Mouse (Mus musculus) adrenal gland, postnatal 4 days (tissue): Measurements from ENCODE around the gene Xlr5a. TPM values are rescaled to one million over a fixed set of nuclear protein-coding genes. Genes with fewer than 3 reads are reported as not detected.
"Not testable (repeated sequence)": the region's sequence is repeated elsewhere in the genome, so short reads cannot be mapped to it uniquely, and the experiment has no call there.

Experiments
- DNase-seq, 2 experiments: peaks; one replicate each; pipeline ENCODE4 v3.0.0; 2021 to 2022; ENCODE audit warnings: low spot score in 2 of 2, mixed read lengths in 2 of 2
- total RNA-seq, 2 experiments: library from RNA; stranded (reverse); gene quantifications; 2 replicates each; pipeline ENCODE4 v1.2.3; 2021

Gene Xlr5a
- total RNA-seq, 2 experiments from 2014 or later, result not detected

DNA sequence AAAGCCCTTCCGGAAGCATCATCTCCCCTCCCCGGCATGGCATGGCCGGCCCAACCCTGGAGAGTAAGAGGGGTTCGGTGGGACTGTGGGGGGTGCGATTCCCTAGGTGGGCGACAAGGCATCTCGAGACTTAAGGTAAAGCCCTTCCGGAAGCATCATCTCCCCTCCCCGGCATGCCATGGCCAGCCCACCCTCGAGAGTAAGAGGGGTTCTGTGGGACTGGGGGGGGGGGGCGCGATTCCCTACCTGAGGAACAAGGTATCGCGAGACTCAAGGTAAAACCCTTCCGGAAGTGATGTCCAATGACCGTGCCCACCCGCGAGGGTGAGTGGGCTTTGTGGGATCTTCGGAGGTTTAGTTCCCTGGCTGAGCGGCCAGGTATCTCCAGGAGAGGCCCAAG, 144.3 kb downstream of the Xlr5a start, which contains the start of gene Xlr5b:
Gene Xlr5b (plus strand): TSS at position 301 of the 400 bp plus-strand sequence.
- DNase-seq, result not testable (repeated sequence)

DNA sequence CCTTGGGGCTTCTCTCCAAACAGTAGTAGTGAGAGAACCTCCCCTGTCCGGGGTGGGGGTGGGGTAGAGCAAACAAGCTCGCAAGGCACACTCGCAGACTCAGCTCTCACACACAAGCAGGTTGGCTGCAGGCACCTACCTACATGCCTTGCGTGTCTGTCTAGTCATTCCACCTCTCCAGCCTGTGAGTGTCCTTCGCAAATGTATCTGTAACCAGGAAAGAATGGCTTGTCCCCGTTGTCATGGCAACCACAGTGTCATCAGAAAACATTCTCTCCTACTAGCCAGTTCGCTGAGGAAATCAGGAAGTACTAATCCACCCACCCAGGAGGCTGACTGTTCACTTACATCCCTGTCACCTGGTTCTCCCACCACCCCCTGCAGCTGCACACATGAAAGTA, 149.6 kb downstream of the Xlr5a start:
- not testable (repeated sequence) for DNase-seq

DNA sequence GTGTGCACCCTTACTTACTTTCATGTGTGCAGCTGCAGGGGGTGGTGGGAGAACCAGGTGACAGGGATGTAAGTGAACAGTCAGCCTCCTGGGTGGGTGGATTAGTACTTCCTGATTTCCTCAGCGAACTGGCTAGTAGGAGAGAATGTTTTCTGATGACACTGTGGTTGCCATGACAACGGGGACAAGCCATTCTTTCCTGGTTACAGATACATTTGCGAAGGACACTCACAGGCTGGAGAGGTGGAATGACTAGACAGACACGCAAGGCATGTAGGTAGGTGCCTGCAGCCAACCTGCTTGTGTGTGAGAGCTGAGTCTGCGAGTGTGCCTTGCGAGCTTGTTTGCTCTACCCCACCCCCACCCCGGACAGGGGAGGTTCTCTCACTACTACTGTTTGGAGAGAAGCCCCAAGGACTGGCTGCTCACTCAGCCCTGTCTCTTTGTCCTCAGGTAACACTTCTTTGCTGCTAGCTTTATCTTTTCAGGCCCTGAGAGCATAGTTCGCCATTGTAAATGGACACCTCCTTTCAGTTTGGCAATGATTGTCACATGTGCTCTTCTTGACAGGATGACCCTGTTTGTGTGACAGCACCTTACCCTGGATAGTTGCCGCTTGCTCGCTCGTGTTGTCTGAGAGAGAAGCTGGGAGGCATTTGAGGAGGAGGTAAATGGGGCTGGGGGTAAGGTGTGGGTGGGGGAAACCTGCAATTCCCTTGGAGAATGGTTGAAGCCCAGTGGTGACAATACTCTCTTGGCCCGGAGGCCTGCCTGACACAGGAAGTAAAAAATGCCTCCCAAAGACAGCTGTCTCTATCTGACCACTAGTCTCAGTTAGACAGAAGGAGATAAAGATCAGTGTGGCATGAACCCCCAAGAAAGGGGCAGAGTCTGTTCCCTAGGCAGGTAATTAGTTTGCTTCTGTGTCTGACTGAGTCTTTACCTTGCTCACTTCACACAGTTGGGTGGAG, 169.6 kb downstream of the Xlr5a start:
- not testable (repeated sequence) for DNase-seq

DNA sequence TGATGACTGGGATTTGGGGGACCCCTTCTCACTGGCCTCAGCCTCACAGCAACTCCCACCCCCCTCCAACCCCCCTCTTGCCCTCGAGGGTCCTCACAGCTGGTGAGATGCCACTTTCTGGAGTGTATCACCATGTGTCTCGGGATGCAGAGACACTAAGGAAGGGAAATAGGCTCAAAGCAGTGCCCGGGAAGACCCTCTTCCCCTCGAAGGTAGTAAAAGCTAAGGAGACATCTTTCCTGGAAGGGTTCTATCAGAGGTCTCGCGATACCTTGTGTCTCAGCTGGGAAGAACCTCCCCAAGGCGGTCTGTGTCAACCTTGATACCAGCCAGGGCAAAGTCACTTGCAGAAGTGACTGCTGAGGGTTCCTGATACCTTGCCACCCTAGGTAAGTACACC, 176.0 kb downstream of the Xlr5a start, which contains the start of gene Gm14685:
Gene Gm14685 (plus strand): TSS at position 301 of the 400 bp plus-strand sequence.
- DNase-seq, result not testable (repeated sequence)

DNA sequence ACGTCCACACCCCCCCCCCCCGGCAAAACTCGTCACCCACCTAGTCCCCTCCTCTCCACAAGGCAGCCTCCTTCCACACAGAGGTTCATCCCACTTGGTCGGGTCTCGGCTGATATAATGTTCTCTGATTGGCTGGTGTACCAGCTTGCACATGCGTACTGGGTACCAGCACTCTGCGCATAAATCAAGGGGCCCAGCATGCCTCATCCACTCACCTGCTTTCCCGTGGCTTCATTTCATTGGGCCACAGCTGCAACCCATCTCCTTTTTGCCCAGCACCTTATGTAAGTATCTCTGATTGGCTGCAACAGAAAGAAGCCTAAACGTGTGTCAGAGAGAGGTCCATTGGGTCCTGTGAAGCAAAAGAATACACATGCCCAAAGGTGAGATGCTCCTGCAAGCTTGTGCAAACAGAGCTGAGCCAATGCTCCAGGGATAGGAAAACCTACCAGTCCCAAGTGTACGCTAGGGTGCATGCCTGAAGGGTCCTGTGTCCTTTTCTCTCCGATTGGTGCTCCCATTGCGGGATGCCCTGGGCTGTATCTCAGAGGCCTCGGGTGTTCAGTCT, 195.8 kb downstream of the Xlr5a start, which contains the start of gene Xlr3a:
Gene Xlr3a (minus strand): TSS at position 155 of the 568 bp plus-strand sequence.
- not testable (repeated sequence) for DNase-seq

DNA sequence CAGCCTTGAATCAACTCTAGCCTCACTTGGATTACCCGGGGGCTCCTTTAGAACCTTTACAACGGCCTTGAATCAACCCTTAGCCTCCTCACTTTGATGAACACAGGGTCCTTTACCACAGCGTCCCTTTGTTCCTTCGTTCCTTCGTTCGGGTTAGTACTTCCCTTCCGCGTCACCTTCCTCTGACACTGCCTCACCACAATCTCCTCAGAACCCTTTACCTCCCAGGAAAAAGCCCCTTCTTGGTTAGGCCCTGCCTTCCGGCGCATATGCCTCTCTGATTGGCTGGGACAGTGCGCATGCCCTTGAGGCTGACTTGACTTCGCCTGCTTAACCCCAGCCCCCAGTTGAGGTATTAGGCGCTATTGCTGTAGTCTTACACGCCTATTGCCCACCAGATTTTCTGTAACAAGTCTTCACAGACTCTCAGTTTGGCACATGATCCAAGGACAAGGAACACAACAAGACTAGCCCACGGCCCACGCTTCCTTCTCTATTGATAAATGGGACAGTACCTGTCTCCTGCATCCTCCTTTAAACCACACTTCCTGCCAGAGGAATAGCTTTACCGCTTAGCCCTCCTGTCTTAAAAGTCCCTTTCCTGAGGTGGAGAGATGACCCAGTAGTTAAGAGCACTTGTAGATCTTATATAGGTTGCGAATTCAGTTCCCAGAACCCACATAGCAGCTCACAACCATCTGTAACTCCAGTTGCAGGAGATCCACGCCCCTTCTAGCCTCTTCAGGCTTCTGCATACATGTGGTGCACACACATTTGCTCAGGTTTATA, 210.3 kb downstream of the Xlr5a start, which contains the start of gene Xlr4a:
Gene Xlr4a (minus strand): TSS at position 212 of the 789 bp plus-strand sequence.
- not testable (repeated sequence) for DNase-seq

DNA sequence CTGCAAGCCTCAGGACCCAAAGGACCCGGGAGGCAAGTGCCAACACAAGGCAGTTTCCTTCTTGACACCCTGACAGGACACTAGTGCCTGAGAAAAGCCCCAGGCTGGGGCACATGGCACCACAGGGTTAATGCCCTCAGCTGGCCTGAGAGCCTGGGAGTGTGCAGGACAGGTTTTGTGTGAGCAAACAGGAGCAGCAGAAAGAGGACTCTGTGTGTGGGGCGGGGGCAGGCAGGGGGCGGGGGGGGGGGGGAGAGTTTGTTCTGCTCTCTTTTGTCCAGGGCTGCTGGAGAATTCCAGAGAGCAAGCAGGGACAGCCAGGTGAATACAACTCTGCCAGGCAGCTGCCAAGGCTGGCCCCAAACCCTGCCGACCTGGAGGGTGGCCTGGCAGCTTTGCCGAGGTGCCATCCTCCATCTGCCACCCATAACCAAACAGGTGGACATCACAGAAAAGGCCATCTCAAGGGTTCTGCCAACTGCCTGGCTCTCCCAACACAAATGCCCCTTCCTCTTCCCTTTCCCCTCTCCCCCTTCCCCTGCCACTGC, 225.9 kb downstream of the Xlr5a start:
- not testable (repeated sequence) for DNase-seq

DNA sequence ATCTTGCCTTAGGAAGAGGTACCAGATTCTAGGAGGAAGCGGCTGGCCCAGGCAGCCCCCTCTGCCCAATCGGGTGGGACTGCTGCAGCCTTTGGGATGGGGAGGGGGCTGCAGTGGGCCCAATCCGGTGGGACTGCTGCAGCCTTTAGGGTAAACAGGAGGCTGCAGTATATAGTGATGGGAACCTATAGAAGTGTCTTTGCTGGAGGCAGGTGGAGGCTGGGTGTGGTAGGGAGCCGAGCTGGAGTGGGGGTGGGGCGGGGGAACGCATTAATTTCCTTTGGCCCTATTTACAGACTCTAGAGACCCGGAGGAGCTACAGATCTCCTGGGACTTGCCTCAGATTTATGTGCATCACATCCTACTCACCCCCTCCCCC, 228.4 kb downstream of the Xlr5a start, which contains the start of gene Pnma3:
Gene Pnma3 (plus strand): TSS at position 373 of the 379 bp plus-strand sequence.
- no peak for DNase-seq

DNA sequence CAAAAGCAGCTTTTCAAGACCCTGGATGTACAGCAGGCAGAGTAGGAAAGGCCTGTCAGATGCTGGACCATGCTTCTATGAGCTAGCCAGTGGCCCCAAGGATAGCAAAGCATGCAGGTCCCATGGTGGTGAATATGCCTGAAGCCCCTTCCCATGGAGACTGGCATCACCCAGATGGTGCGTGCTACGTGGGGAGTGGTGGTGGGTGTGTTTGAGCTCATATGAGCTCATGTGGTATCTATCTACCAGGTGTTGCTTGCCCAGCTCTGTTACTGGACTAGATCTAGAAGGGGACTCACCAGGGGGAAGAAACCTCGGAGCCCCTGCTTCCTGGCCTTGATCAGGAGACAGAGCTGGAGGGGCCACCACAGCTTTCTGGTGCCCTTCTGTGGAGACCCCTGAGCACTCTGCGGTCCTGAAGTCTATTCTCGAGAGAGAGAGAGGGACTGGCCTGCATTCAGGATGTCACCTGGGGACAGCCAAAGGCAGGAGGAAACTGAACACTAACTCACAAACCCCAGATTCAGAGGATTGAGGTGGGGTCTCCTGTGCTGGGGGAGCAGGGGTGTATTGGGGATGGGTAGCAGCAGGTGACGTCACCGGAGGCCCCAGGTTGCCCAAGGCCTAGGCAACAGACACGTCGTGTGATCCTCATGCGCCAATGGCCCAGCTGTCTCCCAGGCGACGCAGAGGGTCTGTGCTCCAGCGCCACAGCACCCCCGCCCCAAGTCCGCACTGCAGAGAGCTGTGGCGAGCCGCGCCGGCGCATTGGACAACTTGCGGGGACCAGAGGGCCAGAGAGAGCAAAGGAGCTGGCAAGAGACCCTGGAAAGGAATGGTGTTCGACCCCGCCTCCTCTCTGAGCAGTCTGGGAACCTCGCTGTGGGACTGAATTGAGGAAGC, 229.0 kb downstream of the Xlr5a start:
- no peak for DNase-seq

DNA sequence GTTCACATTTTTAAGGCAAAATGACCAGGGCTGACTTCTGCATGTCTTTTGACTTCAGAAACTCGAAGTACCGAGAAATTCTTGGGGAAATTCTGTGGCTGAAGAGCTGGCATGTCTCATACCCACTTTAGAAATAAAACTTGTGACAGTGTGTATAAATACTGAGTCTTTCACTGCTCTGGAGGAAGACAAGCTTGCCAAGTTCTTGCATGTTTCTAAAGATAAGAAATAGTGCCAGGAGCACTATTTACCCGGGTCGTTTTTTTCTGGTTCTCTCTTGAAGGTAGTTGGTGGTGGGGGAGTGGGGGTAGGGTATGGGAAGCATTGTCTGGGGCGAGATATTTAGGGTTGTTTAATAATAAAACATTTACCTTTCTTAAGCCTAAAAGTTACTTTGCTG, 230.5 kb downstream of the Xlr5a start:
- DNase-seq, result no peak

DNA sequence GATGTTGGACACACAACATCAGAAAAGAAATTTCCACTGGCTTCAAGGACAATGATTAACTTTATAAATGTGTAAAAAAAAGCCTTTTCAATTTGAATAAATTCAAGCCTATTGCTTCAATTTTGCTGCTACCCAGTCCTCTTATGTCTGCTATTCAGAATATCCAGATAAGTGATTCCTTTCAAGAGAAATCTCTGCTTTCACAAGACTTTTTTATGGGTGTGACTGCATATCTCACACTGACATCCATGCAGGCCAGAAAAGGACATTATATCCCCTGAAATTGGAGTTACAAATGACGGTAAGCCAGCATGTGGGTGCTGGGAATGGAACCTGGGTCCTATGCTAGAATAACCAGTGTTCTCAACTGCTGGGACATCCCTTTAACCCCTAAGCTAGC, 231.2 kb downstream of the Xlr5a start:
- DNase-seq, result no peak

Other genes with a start within 250 kb of the Xlr5a start
- gene Pnma3, start 228.2 kb downstream of the Xlr5a start, total RNA-seq, result 1 to 10 TPM; 1.5 to 1.6 TPM
- gene Xlr4a, start 210.5 kb downstream of the Xlr5a start, total RNA-seq, result 1 to 10 TPM in 1 of 2 experiments, not detected in 1; 1.3 TPM
- gene Xlr3a, start 195.9 kb downstream of the Xlr5a start, total RNA-seq, result 1 to 10 TPM; 1.5 to 2.5 TPM
- under 1 TPM; 0.22 to 0.65 TPM for gene Gm14685, start 175.9 kb downstream of the Xlr5a start, total RNA-seq
- under 1 TPM in 1 of 2 experiments, not detected in 1; 0.31 TPM for gene Xlr5b, start 144.2 kb downstream of the Xlr5a start, total RNA-seq
- gene DXBay18, start 143.5 kb downstream of the Xlr5a start, total RNA-seq, result not detected
- not detected for gene Spin2d, start 116.0 kb downstream of the Xlr5a start, total RNA-seq
- gene Xlr3b, start 100.8 kb downstream of the Xlr5a start, total RNA-seq, result 10 to 100 TPM in 1 of 2 experiments, 1 to 10 TPM in 1; 4.5 to 14.5 TPM
- gene Xlr4b, start 78.6 kb downstream of the Xlr5a start, total RNA-seq, result 1 to 10 TPM in 1 of 2 experiments, under 1 TPM in 1; 0.53 to 1.7 TPM
- 1 to 10 TPM; 9.0 to 9.8 TPM for gene F8a, start 64.7 kb downstream of the Xlr5a start, total RNA-seq
- not detected for gene Xlr4c, start 49.8 kb downstream of the Xlr5a start, total RNA-seq
- gene Xlr3c, start 27.6 kb downstream of the Xlr5a start, total RNA-seq, result under 1 TPM in 1 of 2 experiments, not detected in 1; 0.20 TPM
- not detected for gene Xlr5c, start within 50 bp of the Xlr5a start, total RNA-seq
- gene Gm45015, start 43.9 kb upstream of the Xlr5a start, total RNA-seq, result not detected
- 10 to 100 TPM; 26.6 to 28.8 TPM for gene Zfp275, start 49.6 kb upstream of the Xlr5a start, total RNA-seq
- gene Gm18336, start 105.8 kb upstream of the Xlr5a start, total RNA-seq, result not detected
- gene Zfp92, start 118.1 kb upstream of the Xlr5a start, total RNA-seq, result under 1 TPM; 0.25 to 0.31 TPM
- gene Trex2, start 142.4 kb upstream of the Xlr5a start, total RNA-seq, result not detected
- gene Haus7, start 166.1 kb upstream of the Xlr5a start, total RNA-seq, result 10 to 100 TPM; 45.4 to 52.8 TPM
- gene Bgn, start 190.6 kb upstream of the Xlr5a start, total RNA-seq, result 100 to 1,000 TPM; 245 to 273 TPM
- gene Atp2b3, start 210.1 kb upstream of the Xlr5a start, total RNA-seq, result 10 to 100 TPM; 20.3 to 22.6 TPM